Mouse (Mus musculus) embryonic fibroblast, embryonic 13.5 days (primary cell): ENCODE data around the gene Nenf. TPM values are rescaled to one million over a fixed set of nuclear protein-coding genes. Genes with fewer than 3 reads are reported as not detected.

Experiments used
- H3K27ac ChIP-seq: 2 replicates; pipeline ENCODE4 v1.5.1; 2012; ENCODE audit warnings: low read length, control low read depth, inconsistent platforms; ENCODE audit not compliant: insufficient read depth
- H3K4me1 ChIP-seq: 2 replicates; pipeline ENCODE4 v1.6.1; 2011; ENCODE audit warnings: low read length; ENCODE audit not compliant: control insufficient read depth, insufficient read depth
- H3K4me3 ChIP-seq: 2 replicates; pipeline ENCODE4 v1.5.1; 2011; ENCODE audit warnings: mild to moderate bottlenecking, control low read depth, low read length; ENCODE audit not compliant: insufficient read depth
- CTCF ChIP-seq: IDR thresholded peaks from 2 replicates; pipeline ENCODE4 v1.5.1; 2011; ENCODE audit warnings: mild to moderate bottlenecking, control low read depth, low read length, moderate library complexity, borderline replicate concordance; ENCODE audit not compliant: insufficient read depth
- POLR2A ChIP-seq: IDR thresholded peaks from 2 replicates; pipeline ENCODE4 v1.6.1; 2011; ENCODE audit warnings: low read depth, mild to moderate bottlenecking, control low read depth, low read length, moderate library complexity
- polyA plus RNA-seq: library from polyadenylated mRNA; stranded (reverse); fragments of >200 nt; gene quantifications from 2 replicates; pipeline ENCODE4 v1.2.4, GENCODE M21; 2011; ENCODE audit warnings: low read depth; ENCODE audit not compliant: missing spikeins, insufficient read length

Gene Nenf
- 63.1 and 67.2 TPM in 2 replicates for polyA plus RNA-seq

GRCm38 (mm10) chr1:191317591-191318196 is at the start of gene Nenf:
Nenf (minus strand) TSS chr1:191318194.
- TF ChIP-seq CTCF, result no peak
- TF ChIP-seq POLR2A, result no peak; the same call in none of the 2 replicates
- H3K4me3 ChIP-seq, result peak within 1 kb of the TSS; percentile 59
- H3K27ac ChIP-seq, result no peak within 1 kb of the TSS
- no peaks in the 10 kb centered on the region; the same call in 1 of the 2 replicates for H3K4me1 ChIP-seq

DNA sequence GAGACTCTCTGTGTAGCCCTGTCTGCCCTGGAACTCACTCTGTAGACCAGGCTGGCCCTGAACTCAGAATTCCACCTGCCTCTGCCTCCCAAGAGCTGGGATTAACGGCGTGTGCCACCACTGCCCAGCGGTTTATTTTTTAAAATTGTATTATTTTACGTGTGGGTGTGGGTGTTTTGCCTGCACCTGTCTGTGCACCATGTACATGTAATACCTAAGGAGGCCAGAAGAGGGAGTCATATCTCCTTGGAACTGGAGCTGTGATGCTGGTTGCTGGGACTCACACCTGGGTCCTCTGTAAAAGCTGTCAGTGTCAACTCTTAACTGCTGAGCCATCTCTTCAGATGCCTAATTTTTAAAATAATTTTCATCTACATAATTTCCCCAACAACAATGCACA is 46.5 kb upstream of the Nenf start:
- no peak overlapping the region for H3K4me3 ChIP-seq
- H3K27ac ChIP-seq, result no peak overlapping the region
- TF ChIP-seq CTCF (no peak), POLR2A (no peak)
- H3K4me1 ChIP-seq, result no peaks in the 10 kb centered on the region

- TF ChIP-seq POLR2A (no peak), CTCF (no peak)
- Histone ChIP-seq H3K27ac (no peak overlapping the region), H3K4me1 (no peaks in the 10 kb centered on the region), H3K4me3 (no peak overlapping the region)
Measured at GRCm38 (mm10) chr1:191362412-191362811, 44.4 kb upstream of the Nenf start.

- TF ChIP-seq CTCF (no peak), POLR2A (no peak)
- H3K27ac ChIP-seq, result no peak overlapping the region
Measured at GRCm38 (mm10) chr1:191359478-191359877, 41.5 kb upstream of the Nenf start.

DNA sequence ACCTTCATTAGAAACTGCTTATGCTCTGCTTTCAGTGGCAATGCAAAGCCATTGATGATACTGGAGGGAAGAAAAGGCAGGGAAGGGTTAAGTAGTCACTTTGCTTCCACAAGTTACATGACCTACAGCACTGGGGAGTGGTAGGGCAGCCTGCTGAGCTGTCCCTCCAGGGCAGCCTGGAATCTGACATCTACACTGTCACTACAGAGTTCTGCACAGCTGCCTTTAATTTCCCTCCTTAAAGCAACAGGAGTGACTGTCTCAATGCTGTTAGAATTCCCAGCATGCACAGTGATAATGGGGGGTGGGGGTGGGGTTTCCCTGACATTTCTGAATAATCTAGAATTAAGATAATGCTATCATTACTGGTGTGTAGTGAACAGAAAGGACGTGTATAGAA is 38.9 kb upstream of the Nenf start:
- no peak for TF ChIP-seq CTCF
- no peak for TF ChIP-seq POLR2A
- Histone ChIP-seq H3K4me1 (peaks cover 3% of the 10 kb centered on the region; the same call in 1 of the 2 replicates), H3K27ac (no peak overlapping the region), H3K4me3 (no peak overlapping the region)

More at GRCm38 (mm10) chr1:191359478-191359877, 41.5 kb upstream of the Nenf start:
- Histone ChIP-seq H3K4me1 (no peaks in the 10 kb centered on the region), H3K4me3 (no peak overlapping the region)

- TF ChIP-seq POLR2A, result no peak
- no peak for TF ChIP-seq CTCF
- Histone ChIP-seq H3K4me3 (no peak overlapping the region), H3K4me1 (peaks cover 3% of the 10 kb centered on the region; the same call in 1 of the 2 replicates), H3K27ac (peak overlapping the region; percentile 39; the same call in 1 of the 2 replicates)
Measured at GRCm38 (mm10) chr1:191353836-191354235, 35.8 kb upstream of the Nenf start.

GRCm38 (mm10) chr1:191352786-191353488 is 34.9 kb upstream of the Nenf start:
- Histone ChIP-seq H3K27ac (no peak overlapping the region), H3K4me3 (no peak overlapping the region), H3K4me1 (peaks cover 3% of the 10 kb centered on the region; the same call in 1 of the 2 replicates)
- no peak for TF ChIP-seq POLR2A
- TF ChIP-seq CTCF, result peak; percentile 5; the same call in 1 of the 2 replicates

DNA sequence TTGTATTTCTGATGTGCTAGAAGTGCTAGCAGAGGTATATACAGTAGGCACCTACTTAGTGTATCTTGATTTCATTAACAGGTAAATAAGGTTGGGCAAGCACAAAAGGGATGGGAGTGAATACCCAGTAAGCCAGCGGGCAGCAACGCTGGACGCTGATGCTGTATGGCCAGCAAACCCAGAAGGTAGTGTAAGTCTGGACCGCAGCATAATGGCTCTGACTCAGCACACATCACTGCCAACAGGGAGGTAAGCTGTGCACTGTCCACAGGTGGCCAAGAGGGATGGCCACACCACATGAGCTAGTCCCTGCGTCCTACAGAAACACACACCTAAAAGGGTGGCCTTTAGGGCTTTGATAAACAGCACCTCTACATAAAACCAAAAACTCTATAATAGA is 32.4 kb upstream of the Nenf start:
- Histone ChIP-seq H3K4me1 (peaks cover 3% of the 10 kb centered on the region; the same call in 1 of the 2 replicates), H3K4me3 (no peak overlapping the region), H3K27ac (no peak overlapping the region)
- TF ChIP-seq POLR2A, result no peak
- TF ChIP-seq CTCF, result no peak

DNA sequence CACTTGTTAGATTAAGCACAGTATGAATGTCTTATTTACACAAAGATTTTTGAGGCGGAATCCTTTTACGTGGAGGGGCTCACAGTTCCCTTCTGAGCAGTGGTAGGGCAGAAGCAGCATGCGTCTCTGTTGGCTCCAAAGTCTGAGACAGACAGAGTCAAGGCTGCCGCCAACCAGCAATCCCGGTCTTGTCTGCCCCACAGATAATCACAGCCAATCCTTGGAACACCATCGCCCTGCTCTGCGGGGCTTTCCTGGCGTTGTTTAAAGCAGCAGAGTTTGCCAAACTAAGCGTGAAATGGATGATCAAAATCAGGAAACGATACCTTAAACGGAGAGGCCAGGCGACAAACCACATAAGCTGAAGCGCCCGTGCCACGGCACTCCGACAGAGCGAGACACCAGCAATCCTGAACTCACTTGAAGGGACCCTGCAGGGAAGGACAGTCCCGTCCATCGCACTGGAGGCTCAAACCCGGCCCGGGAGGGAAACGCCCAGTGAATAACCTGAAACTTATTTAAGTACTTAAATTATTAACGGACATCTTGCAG is 31.6 kb upstream of the Nenf start:
- TF ChIP-seq POLR2A, result no peak
- no peak for TF ChIP-seq CTCF
- Histone ChIP-seq H3K4me3 (no peak overlapping the region), H3K27ac (no peak overlapping the region), H3K4me1 (peaks cover 3% of the 10 kb centered on the region; the same call in 1 of the 2 replicates)
